8 mouse cellular contexts compared by ENCODE assay signal in genomic region chr8:83738949-83739710, GRCm38 (mm10). TPM values are rescaled to one million over a fixed set of nuclear protein-coding genes. Genes with fewer than 3 reads are reported as not detected.
DNase-seq lines count a peak whose midpoint lies in the region; ATAC-seq lines count a peak whose summit lies in the region.

No protein-coding gene starts in this region.

- H3K9ac ChIP-seq in lung, embryonic 16.5 days (ENCODE audit: low read length) = peak overlapping the region; percentile 37; the same call in 1 of the 2 replicates

- peak overlapping the region; percentile 75 for H3K4me2 ChIP-seq in lung, embryonic 16.5 days (ENCODE audit: low read depth, low read length)

- no peaks in the 10 kb centered on the region for H3K27me3 ChIP-seq in lung, embryonic 16.5 days (ENCODE audit: control insufficient read depth, insufficient read depth, low read depth, low read length)

- H3K9me3 ChIP-seq in lung, embryonic 16.5 days (ENCODE audit: control insufficient read depth, low read length) = no peaks in the 10 kb centered on the region

- peak overlapping the region; percentile 94 for H3K27ac ChIP-seq in lung, embryonic 16.5 days (ENCODE audit: low read length)

- H3K4me1 ChIP-seq in lung, embryonic 16.5 days (replicated peaks; ENCODE audit: control insufficient read depth, insufficient read depth, low read length) = peaks cover 31% of the 10 kb centered on the region

- peak; percentile 47 for DNase-seq in gastrocnemius, adult 18-20 months (ENCODE audit: low spot score)
- DNase-seq in gastrocnemius, postnatal 10 days = no peak
- DNase-seq in NIH3T3 (ENCODE audit: low read depth) = peak; percentile 78
- peak; percentile 63 for DNase-seq in heart, postnatal 4 days
- no peak for DNase-seq in cerebellum, postnatal 36 days
- no peak for DNase-seq in right cerebral cortex, postnatal 4 days
- no peak for DNase-seq in cerebellum, adult 18-20 months

- peak; percentile 47 for ATAC-seq in lung, embryonic 16.5 days (ENCODE audit: low read depth)

- 64% methylated on average over 10 of the region's 10 CpGs for WGBS in lung, embryonic 16.5 days

- H3K36me3 ChIP-seq in lung, embryonic 16.5 days (ENCODE audit: control insufficient read depth, insufficient read depth, low read length) = no peaks in the 10 kb centered on the region

- peak overlapping the region; percentile 66 for H3K4me3 ChIP-seq in lung, embryonic 16.5 days (ENCODE audit: low read length)

RNA-seq across cellular contexts. Expression of gene Adgre5, which starts 2.0 kb away (rescaled TPM):
- 10 to 100 TPM; 16.9 to 22.9 TPM for total RNA-seq in gastrocnemius, adult 18-20 months (2021)
- 10 to 100 TPM; 40.6 to 59.8 TPM for total RNA-seq in gastrocnemius, postnatal 10 days (2021)
- 10 to 100 TPM; 62.8 to 63.4 TPM for total RNA-seq in heart, postnatal 4 days (2021)
- polyA plus RNA-seq in lung, embryonic 16.5 days (2015; fragmentation: Nextera tagmentation; extraction: Ambion mirVana) = 77.6 and 78.2 TPM in 2 replicates

RNA-seq across cellular contexts. Expression of gene Ddx39, which starts 24.2 kb away (rescaled TPM):
- 10 to 100 TPM; 10.0 to 11.1 TPM for total RNA-seq in gastrocnemius, adult 18-20 months (2021)
- total RNA-seq in gastrocnemius, postnatal 10 days (2021) = 10 to 100 TPM; 19.4 to 20.6 TPM
- total RNA-seq in heart, postnatal 4 days (2021) = 10 to 100 TPM; 68.1 to 69.0 TPM
- 150 and 158 TPM in 2 replicates for polyA plus RNA-seq in lung, embryonic 16.5 days (2015; fragmentation: Nextera tagmentation; extraction: Ambion mirVana)

RNA-seq across cellular contexts. Expression of gene Pkn1, which starts 40.2 kb away (rescaled TPM):
- 10 to 100 TPM; 23.0 to 24.3 TPM for total RNA-seq in gastrocnemius, adult 18-20 months (2021)
- 10 to 100 TPM; 53.4 to 54.7 TPM for total RNA-seq in gastrocnemius, postnatal 10 days (2021)
- 10 to 100 TPM; 52.7 to 53.4 TPM for total RNA-seq in heart, postnatal 4 days (2021)
- 27.2 and 31.8 TPM in 2 replicates for polyA plus RNA-seq in lung, embryonic 16.5 days (2015; fragmentation: Nextera tagmentation; extraction: Ambion mirVana)

Comparison
In these comparisons a context has a peak if more than half of its experiments do, and no peak if none do; other contexts are left out.
1. DNase-seq: peak in gastrocnemius, adult 18-20 months (single experiment), NIH3T3 (single experiment) and heart, postnatal 4 days (single experiment); none in gastrocnemius, postnatal 10 days (single experiment), cerebellum, postnatal 36 days (0 of 2), right cerebral cortex, postnatal 4 days (single experiment) and cerebellum, adult 18-20 months (0 of 2).